Mouse (Mus musculus) G1E (cell line): ENCODE data around the gene Prox1.

Source experiments
- CTCF ChIP-seq: IDR thresholded peaks from 2 replicates; pipeline ENCODE4 v1.5.1; 2012; ENCODE audit warnings: low read depth, low read length, inconsistent platforms, mixed read lengths
- GATA1 ChIP-seq: IDR thresholded peaks from 2 replicates; pipeline ENCODE4 v1.6.1; 2012; ENCODE audit warnings: borderline replicate concordance, low read length, inconsistent platforms, mixed read lengths
- POLR2AphosphoS5 ChIP-seq: IDR thresholded peaks from 2 replicates; pipeline ENCODE4 v1.6.1; 2012; ENCODE audit warnings: low read depth, low read length, inconsistent platforms; ENCODE audit not compliant: insufficient replicate concordance
- TAL1 ChIP-seq: conservative IDR thresholded peaks from 2 replicates; pipeline ENCODE4 v1.6.1; 2012; ENCODE audit warnings: low read depth, low read length, inconsistent platforms, mixed read lengths

GRCm38 (mm10) chr1:190176961-190177360 is 6.4 kb upstream of the Prox1 start:
- no peak for TF ChIP-seq CTCF
- no peak for TF ChIP-seq GATA1
- no peak for TF ChIP-seq TAL1
- TF ChIP-seq POLR2AphosphoS5 = no peak
